Mouse (Mus musculus) erythroblast, embryonic 14.5 days (primary cell): ENCODE results near the gene Apod. TPM values are rescaled to one million over a fixed set of nuclear protein-coding genes. Genes with fewer than 3 reads are reported as not detected.
"Not testable (repeated sequence)": the region's sequence is repeated elsewhere in the genome, so short reads cannot be mapped to it uniquely, and the experiment has no call there.

Experiments used
- H3K27me3 ChIP-seq: 2 replicates; pipeline ENCODE4 v1.6.1; 2012; ENCODE audit warnings: inconsistent platforms; ENCODE audit not compliant: control insufficient read depth
- H3K36me3 ChIP-seq: 2 replicates; pipeline ENCODE4 v1.6.1; 2012; ENCODE audit warnings: mild to moderate bottlenecking, inconsistent platforms; ENCODE audit not compliant: control insufficient read depth
- H3K4me1 ChIP-seq: 2 replicates; pipeline ENCODE4 v1.6.1; 2012; ENCODE audit warnings: inconsistent platforms; ENCODE audit not compliant: control insufficient read depth
- H3K4me3 ChIP-seq: replicated peaks from 2 replicates; pipeline ENCODE3; 2012; ENCODE audit warnings: moderate library complexity, mild to moderate bottlenecking, inconsistent platforms
- H3K9me3 ChIP-seq: 2 replicates; pipeline ENCODE4 v1.6.1; 2012; ENCODE audit warnings: low read length, inconsistent platforms, mixed read lengths; ENCODE audit not compliant: control insufficient read depth
- GATA1 ChIP-seq: IDR thresholded peaks from 2 replicates; pipeline ENCODE4 v1.6.1; 2012; ENCODE audit warnings: low read length, inconsistent platforms, mixed read lengths
- TAL1 ChIP-seq: IDR thresholded peaks from 3 replicates; pipeline ENCODE4 v1.6.1; 2012; ENCODE audit warnings: low read length, inconsistent platforms, mixed read lengths
- polyA plus RNA-seq: library from polyadenylated mRNA; stranded (reverse); fragments of >175 nt; gene quantifications from 2 replicates; pipeline ENCODE4 v1.2.3, GENCODE M21; 2012

Apod gene
- polyA plus RNA-seq, 1 experiment, result not detected

GRCm38 (mm10) chr16:31326679-31327078, 12.1 kb upstream of the Apod start:
- no peak overlapping the region for H3K4me3 ChIP-seq
- H3K36me3 ChIP-seq, result no peaks in the 10 kb centered on the region
- no peaks in the 10 kb centered on the region for H3K4me1 ChIP-seq
- no peaks in the 10 kb centered on the region for H3K27me3 ChIP-seq
- no peak for TF ChIP-seq TAL1
- TF ChIP-seq GATA1, result no peak
- no peaks in the 10 kb centered on the region for H3K9me3 ChIP-seq

DNA sequence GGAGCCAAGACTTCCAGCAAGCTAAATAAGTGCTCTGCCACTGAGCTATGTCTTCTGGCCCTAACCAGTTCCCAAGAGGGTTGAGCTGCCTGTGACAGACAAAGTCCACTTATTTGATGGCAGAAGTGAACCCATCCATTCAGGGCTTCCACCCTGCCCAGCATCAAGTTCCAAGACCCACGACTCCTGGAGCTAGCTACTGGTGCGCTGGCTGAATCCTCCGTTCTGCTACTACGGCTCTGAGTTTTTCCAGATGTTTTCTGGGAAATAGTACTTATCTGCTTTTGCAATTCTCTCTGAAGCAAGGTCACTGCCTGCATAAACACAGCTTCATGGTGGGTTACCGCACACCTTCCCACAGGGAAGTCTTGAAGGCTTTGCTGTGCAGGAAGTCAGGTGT, 11.4 kb upstream of the Apod start:
- H3K4me1 ChIP-seq, result no peaks in the 10 kb centered on the region
- no peaks in the 10 kb centered on the region for H3K9me3 ChIP-seq
- H3K4me3 ChIP-seq, result no peak overlapping the region
- no peaks in the 10 kb centered on the region for H3K36me3 ChIP-seq
- no peaks in the 10 kb centered on the region for H3K27me3 ChIP-seq
- TF ChIP-seq GATA1, result no peak
- no peak for TF ChIP-seq TAL1

- no peak for TF ChIP-seq GATA1
- TF ChIP-seq TAL1, result no peak
These were observed 10.5 kb upstream of the Apod start for GRCm38 (mm10) chr16:31325120-31325519.

GRCm38 (mm10) chr16:31321501-31321900, 6.9 kb upstream of the Apod start:
- no peaks in the 10 kb centered on the region for H3K27me3 ChIP-seq

More at GRCm38 (mm10) chr16:31325120-31325519, 10.5 kb upstream of the Apod start:
- H3K4me1 ChIP-seq, result no peaks in the 10 kb centered on the region
- H3K4me3 ChIP-seq, result no peak overlapping the region
- H3K27me3 ChIP-seq, result no peaks in the 10 kb centered on the region
- H3K9me3 ChIP-seq, result no peaks in the 10 kb centered on the region
- no peaks in the 10 kb centered on the region for H3K36me3 ChIP-seq

GRCm38 (mm10) chr16:31320954-31321353, 6.3 kb upstream of the Apod start:
- Histone ChIP-seq H3K9me3 (no peaks in the 10 kb centered on the region), H3K27me3 (no peaks in the 10 kb centered on the region), H3K36me3 (no peaks in the 10 kb centered on the region), H3K4me3 (no peak overlapping the region), H3K4me1 (no peaks in the 10 kb centered on the region)
- TF ChIP-seq TAL1 (no peak), GATA1 (no peak)

More at GRCm38 (mm10) chr16:31321501-31321900, 6.9 kb upstream of the Apod start:
- Histone ChIP-seq H3K36me3 (no peaks in the 10 kb centered on the region), H3K9me3 (no peaks in the 10 kb centered on the region), H3K4me1 (no peaks in the 10 kb centered on the region), H3K4me3 (no peak overlapping the region)
- TF ChIP-seq GATA1, result no peak
- TF ChIP-seq TAL1, result no peak

GRCm38 (mm10) chr16:31319723-31320122, 5.1 kb upstream of the Apod start:
- H3K4me1 ChIP-seq, H3K9me3 ChIP-seq, H3K36me3 ChIP-seq, H3K27me3 ChIP-seq, H3K4me3 ChIP-seq: not testable (repeated sequence)

DNA sequence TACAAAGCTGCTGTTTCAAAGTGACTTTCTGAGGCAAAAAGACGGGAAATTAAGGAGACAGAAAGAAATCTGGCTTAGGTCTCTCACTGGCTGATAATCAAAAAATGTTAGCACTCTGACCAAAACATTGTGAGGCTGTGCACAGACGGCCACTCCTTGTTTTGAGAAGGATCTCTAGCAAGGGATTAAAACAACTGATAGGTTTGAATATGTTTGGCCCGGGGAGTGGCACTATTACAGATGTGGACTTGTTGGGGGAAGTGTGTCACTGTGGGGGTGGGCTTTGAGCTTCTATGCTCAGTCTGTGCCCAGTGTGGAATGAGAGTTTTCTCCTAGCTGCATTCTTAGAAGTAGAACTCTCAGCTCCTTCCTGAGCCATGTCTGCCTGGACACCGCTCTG, 4.7 kb upstream of the Apod start:
- Histone ChIP-seq H3K4me1 (no peaks in the 10 kb centered on the region), H3K4me3 (no peak overlapping the region), H3K27me3 (no peaks in the 10 kb centered on the region), H3K36me3 (no peaks in the 10 kb centered on the region), H3K9me3 (no peaks in the 10 kb centered on the region)
- TF ChIP-seq GATA1, result no peak

- no peaks in the 10 kb centered on the region for H3K9me3 ChIP-seq
- no peak for TF ChIP-seq TAL1
- H3K4me3 ChIP-seq, result no peak overlapping the region
- no peaks in the 10 kb centered on the region for H3K36me3 ChIP-seq
- no peaks in the 10 kb centered on the region for H3K4me1 ChIP-seq
- H3K27me3 ChIP-seq, result no peaks in the 10 kb centered on the region
These were observed 3.8 kb upstream of the Apod start for GRCm38 (mm10) chr16:31318418-31318817.

- not testable (repeated sequence) for H3K36me3 ChIP-seq, H3K9me3 ChIP-seq, H3K4me1 ChIP-seq, H3K4me3 ChIP-seq, H3K27me3 ChIP-seq
These were observed 1.9 kb upstream of the Apod start for GRCm38 (mm10) chr16:31316246-31317143.

- TF ChIP-seq GATA1 (no peak), TAL1 (no peak)
- no peak overlapping the region for H3K4me3 ChIP-seq
These were observed 686 bp upstream of the Apod start for GRCm38 (mm10) chr16:31315294-31315693.

More at GRCm38 (mm10) chr16:31315294-31315693, 686 bp upstream of the Apod start:
- Histone ChIP-seq H3K4me1 (no peaks in the 10 kb centered on the region), H3K9me3 (no peaks in the 10 kb centered on the region), H3K36me3 (no peaks in the 10 kb centered on the region), H3K27me3 (no peaks in the 10 kb centered on the region)
